Mouse (Mus musculus): ENCODE results near the gene Coil. TPM values are rescaled to one million over a fixed set of nuclear protein-coding genes. Genes with fewer than 3 reads are reported as not detected.

Coil gene
- 9.3 and 9.5 TPM in 2 replicates for polyA plus RNA-seq (2014; fragmentation: Nextera tagmentation; extraction: Ambion mirVana)

DNA sequence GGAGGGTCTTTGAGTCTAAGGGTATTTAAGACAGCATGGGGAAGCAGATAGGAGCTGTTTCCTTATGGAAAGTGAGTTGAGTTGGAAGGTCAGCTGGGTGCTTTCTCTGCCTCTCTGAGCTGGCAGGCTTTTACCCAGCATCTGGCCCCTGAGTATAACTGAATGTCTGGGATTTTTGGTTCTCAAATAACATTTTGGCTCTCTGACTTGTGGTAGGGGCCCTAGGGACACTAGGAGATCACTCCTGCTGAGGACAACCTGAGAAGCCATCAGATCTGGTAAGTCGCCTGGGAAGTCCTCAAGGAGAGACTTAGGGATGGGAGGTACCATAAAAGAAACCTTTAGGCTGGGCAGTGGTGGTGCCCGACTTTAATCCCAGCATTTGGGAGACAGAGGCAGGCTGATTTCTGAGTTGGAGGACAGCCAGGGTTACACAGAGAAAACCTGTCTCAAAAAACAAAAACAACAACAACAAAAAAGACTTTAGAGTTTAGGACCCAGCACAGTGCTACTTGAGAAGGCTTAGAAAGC, at the start of gene Coil:
Coil (plus strand) TSS at position 51 of the 531 bp plus-strand sequence.
- Histone ChIP-seq H3K36me3 (ENCODE audit: control insufficient read depth, insufficient read depth, low read length) (no peaks in the 10 kb centered on the region), H3K27ac (ENCODE audit: low read depth, low read length) (no peak within 1 kb of the TSS), H3K9me3 (ENCODE audit: control insufficient read depth, low read length) (no peaks in the 10 kb centered on the region), H3K4me2 (no peak within 1 kb of the TSS), H3K4me3 (ENCODE audit: low read depth, low read length) (no peak within 1 kb of the TSS), H3K9ac (ENCODE audit: low read depth, low read length) (no peak within 1 kb of the TSS), H3K4me1 (replicated peaks; ENCODE audit: control insufficient read depth, insufficient read depth, low read length) (no peaks in the 10 kb centered on the region; the same call in 1 of the 2 replicates), H3K27me3 (replicated peaks; ENCODE audit: control insufficient read depth, insufficient read depth, low read length) (no peaks in the 10 kb centered on the region)
- no peak for DNase-seq (ENCODE audit: low spot score)
- 24% methylated on average over 2 of the region's 2 CpGs for WGBS
- no peak for ATAC-seq (replicated peaks; ENCODE audit: low FRiP score)

DNA sequence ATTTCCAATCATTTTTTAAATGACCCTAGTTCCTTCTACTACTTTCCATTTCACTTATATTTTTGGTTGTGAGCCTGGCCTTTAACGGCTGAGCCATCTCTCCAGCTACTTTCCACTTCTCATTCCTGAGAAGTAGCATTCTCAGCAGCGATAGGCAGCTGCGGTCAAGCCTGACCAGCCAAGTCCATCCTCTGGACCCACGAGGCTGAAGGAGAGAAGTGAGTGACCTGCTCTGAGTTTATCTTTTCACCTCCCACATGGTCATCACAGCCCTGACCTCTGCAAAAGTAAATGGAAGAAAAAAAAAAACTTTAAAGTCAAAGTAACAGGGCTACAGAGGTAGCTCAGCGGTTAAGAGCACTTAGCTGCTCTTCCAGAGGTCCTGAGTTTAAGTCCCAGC, 43.5 kb upstream of the Coil start:
- WGBS, result 81% methylated on average over 5 of the region's 5 CpGs
- Histone ChIP-seq H3K27ac (ENCODE audit: low read depth, low read length) (no peak overlapping the region), H3K9ac (ENCODE audit: low read depth, low read length) (no peak overlapping the region), H3K9me3 (ENCODE audit: control insufficient read depth, low read length) (no peaks in the 10 kb centered on the region), H3K36me3 (ENCODE audit: control insufficient read depth, insufficient read depth, low read length) (no peaks in the 10 kb centered on the region; the same call in 1 of the 2 replicates), H3K4me3 (ENCODE audit: low read depth, low read length) (no peak overlapping the region), H3K27me3 (replicated peaks; ENCODE audit: control insufficient read depth, insufficient read depth, low read length) (no peaks in the 10 kb centered on the region), H3K4me2 (no peak overlapping the region), H3K4me1 (replicated peaks; ENCODE audit: control insufficient read depth, insufficient read depth, low read length) (no peaks in the 10 kb centered on the region)
- DNase-seq (ENCODE audit: low spot score), result no peak
- ATAC-seq (replicated peaks; ENCODE audit: low FRiP score), result no peak

DNA sequence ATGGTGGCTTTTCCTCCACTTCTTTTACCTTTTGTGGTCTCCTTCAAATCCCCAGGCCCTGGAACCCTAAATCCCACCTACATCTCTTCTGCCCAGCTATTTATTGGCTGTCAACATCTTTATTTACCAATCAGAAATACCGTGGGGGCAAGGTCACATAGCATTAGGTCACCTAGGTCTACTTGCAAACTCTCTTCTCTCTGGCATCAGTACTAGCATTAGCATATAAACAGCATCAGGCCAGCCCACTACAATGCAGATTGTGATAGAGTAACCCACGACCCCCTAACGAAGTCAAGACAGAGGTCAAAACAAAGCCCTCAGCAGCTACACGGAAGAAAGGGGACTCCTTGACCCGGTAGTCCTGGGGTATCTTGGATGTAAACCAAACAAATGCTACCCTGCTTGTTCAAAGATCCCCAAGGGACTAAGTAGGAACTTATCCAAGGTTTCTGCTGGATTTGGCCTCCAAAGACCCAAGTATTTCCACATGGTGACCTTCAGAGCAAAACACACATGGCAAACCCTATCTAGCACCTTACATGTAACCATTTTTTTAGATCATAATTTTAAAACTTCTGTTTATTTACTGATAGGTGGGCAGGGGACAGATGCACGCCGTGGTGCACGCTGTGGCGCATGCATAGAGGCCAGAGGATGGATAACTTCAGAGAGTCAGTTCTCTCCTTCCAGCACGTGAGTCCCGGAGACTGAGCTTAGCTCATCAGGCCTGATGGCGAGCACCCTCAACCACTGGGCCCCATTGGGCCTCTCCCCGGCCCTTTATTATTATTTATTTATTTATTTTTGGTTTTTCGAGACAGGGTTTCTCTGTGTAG, 38.1 kb upstream of the Coil start:
- no peak overlapping the region for H3K4me3 ChIP-seq (ENCODE audit: low read depth, low read length)
- no peaks in the 10 kb centered on the region; the same call in 1 of the 2 replicates for H3K36me3 ChIP-seq (ENCODE audit: control insufficient read depth, insufficient read depth, low read length)
- 87% methylated on average over 14 of the region's 14 CpGs for WGBS
- no peak overlapping the region for H3K9ac ChIP-seq (ENCODE audit: low read depth, low read length)
- no peaks in the 10 kb centered on the region for H3K27me3 ChIP-seq (replicated peaks; ENCODE audit: control insufficient read depth, insufficient read depth, low read length)
- DNase-seq (ENCODE audit: low spot score) (no peak), ATAC-seq (replicated peaks; ENCODE audit: low FRiP score) (no peak)
- no peak overlapping the region for H3K27ac ChIP-seq (ENCODE audit: low read depth, low read length)
- H3K9me3 ChIP-seq (ENCODE audit: control insufficient read depth, low read length), result no peaks in the 10 kb centered on the region
- no peaks in the 10 kb centered on the region for H3K4me1 ChIP-seq (replicated peaks; ENCODE audit: control insufficient read depth, insufficient read depth, low read length)
- no peak overlapping the region for H3K4me2 ChIP-seq

DNA sequence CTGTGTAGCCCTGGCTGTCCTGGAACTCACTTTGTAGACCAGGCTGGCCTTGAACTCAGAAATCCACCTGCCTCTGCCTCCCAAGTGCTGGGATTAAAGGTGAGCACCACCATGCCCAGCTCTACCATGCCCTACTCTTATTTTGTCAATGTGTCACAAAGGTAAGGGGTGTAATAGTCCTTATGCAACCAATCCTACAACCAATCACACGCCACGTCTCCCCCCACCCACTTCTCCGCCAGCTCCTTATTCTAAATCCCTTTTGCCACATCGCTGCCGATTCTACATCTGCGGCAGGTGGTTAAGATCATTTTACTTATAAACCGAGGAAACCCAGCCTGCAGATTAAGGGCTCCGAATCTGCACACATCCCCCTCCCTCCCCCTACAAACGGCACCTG, 37.0 kb upstream of the Coil start:
- no peaks in the 10 kb centered on the region; the same call in 1 of the 2 replicates for H3K36me3 ChIP-seq (ENCODE audit: control insufficient read depth, insufficient read depth, low read length)
- H3K4me3 ChIP-seq (ENCODE audit: low read depth, low read length), result no peak overlapping the region
- no peak overlapping the region for H3K4me2 ChIP-seq
- no peak overlapping the region for H3K27ac ChIP-seq (ENCODE audit: low read depth, low read length)
- H3K27me3 ChIP-seq (replicated peaks; ENCODE audit: control insufficient read depth, insufficient read depth, low read length), result no peaks in the 10 kb centered on the region
- no peaks in the 10 kb centered on the region for H3K9me3 ChIP-seq (ENCODE audit: control insufficient read depth, low read length)
- no peak for ATAC-seq (replicated peaks; ENCODE audit: low FRiP score)
- H3K4me1 ChIP-seq (replicated peaks; ENCODE audit: control insufficient read depth, insufficient read depth, low read length), result no peaks in the 10 kb centered on the region
- DNase-seq (ENCODE audit: low spot score), result no peak
- 91% methylated on average over 9 of the region's 9 CpGs for WGBS
- H3K9ac ChIP-seq (ENCODE audit: low read depth, low read length), result no peak overlapping the region

DNA sequence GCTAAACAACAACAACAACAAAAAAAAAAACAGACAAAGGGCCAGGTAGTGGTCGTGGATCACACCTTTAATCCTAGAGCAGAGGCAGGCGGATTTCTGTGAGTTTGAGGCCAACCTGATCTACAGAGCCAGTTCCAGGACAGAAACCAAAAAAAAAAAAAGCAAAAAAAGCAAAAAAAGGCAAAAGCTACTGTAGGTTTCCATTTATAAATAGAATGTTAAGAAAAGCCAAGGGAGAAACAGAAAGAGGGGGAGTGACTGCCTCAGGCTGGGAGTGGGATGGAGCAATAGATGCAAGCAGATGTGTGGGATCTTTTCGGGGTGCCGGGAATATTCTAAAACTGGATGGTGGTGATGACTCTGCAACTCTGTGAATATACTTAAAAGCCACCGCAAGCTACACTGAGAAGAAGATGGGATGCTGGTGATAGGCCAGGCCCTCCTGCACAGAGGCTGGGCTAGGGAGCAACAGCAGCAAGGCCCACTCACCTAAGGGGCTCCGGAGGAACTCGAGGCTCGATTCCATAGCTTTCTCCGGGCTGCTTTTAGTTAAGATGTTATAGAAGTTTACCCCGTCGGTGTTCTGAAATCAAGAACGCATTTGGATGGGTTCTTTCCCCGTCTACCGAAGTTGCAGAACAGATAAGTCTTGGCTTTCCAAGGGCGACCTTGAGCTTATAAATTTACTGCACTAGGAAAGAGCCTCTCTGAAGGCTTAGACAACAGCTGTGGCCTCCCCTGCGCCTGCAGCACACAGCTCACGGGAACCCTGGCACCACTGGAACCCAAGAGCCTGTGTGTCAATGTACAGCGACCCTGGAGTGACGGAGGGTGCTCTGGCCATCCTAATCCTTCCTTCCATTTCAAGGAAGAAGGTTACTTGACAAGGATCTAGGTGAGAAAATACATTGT, 35.7 kb upstream of the Coil start:
- H3K4me3 ChIP-seq (ENCODE audit: low read depth, low read length), result no peak overlapping the region
- DNase-seq (ENCODE audit: low spot score) (no peak), ATAC-seq (replicated peaks; ENCODE audit: low FRiP score) (no peak)
- H3K4me1 ChIP-seq (replicated peaks; ENCODE audit: control insufficient read depth, insufficient read depth, low read length), result no peaks in the 10 kb centered on the region
- no peaks in the 10 kb centered on the region for H3K36me3 ChIP-seq (ENCODE audit: control insufficient read depth, insufficient read depth, low read length)
- no peaks in the 10 kb centered on the region for H3K27me3 ChIP-seq (replicated peaks; ENCODE audit: control insufficient read depth, insufficient read depth, low read length)
- H3K4me2 ChIP-seq, result no peak overlapping the region
- H3K27ac ChIP-seq (ENCODE audit: low read depth, low read length), result no peak overlapping the region
- H3K9me3 ChIP-seq (ENCODE audit: control insufficient read depth, low read length), result no peaks in the 10 kb centered on the region
- H3K9ac ChIP-seq (ENCODE audit: low read depth, low read length), result no peak overlapping the region
- WGBS, result 85% methylated on average over 19 of the region's 19 CpGs

DNA sequence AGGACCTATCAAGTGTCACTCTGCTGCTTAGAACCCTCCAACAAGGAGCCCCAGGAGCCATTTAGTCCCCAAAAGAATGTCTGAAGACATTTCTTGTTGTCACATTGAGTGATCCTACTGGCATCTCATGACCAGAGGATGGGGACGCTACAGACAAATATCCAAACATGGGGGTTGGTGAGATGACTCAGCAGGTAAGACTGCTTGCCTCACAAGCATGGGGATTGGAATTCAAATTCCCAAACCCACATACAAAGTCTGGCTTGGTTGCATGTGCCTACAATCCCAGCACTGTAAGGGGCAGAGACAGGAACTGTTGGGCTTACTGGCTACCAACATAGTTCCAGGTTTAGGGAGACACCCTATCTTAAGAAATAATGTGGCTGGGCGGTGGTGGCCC, 32.2 kb upstream of the Coil start:
- H3K4me1 ChIP-seq (replicated peaks; ENCODE audit: control insufficient read depth, insufficient read depth, low read length), result no peaks in the 10 kb centered on the region
- no peak overlapping the region for H3K27ac ChIP-seq (ENCODE audit: low read depth, low read length)
- DNase-seq (ENCODE audit: low spot score) (no peak), ATAC-seq (replicated peaks; ENCODE audit: low FRiP score) (no peak)
- no peak overlapping the region for H3K4me2 ChIP-seq
- H3K27me3 ChIP-seq (replicated peaks; ENCODE audit: control insufficient read depth, insufficient read depth, low read length), result no peaks in the 10 kb centered on the region
- H3K4me3 ChIP-seq (ENCODE audit: low read depth, low read length), result no peak overlapping the region
- no peaks in the 10 kb centered on the region for H3K9me3 ChIP-seq (ENCODE audit: control insufficient read depth, low read length)
- no peaks in the 10 kb centered on the region for H3K36me3 ChIP-seq (ENCODE audit: control insufficient read depth, insufficient read depth, low read length)
- no peak overlapping the region for H3K9ac ChIP-seq (ENCODE audit: low read depth, low read length)
- WGBS, result 89% methylated on average over 2 of the region's 2 CpGs

DNA sequence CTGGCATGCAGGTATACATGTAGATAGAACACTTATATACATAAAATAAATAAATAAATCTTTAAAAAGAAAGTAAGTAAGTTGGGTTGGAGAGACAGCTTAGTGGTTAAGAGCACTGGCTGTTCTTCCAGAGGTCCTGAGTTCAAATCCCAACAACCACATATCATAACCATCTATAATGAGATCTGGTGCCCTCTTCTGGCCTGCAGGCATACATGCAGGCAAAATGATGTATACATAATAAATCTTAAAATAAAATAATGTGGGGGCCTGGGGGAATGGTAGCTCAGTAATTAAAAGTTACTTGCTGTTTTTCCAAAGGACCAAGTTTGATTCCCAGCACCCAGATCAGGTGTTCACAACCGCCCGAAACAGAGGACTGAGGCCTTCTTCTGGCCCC, 31.3 kb upstream of the Coil start:
- Histone ChIP-seq H3K4me1 (replicated peaks; ENCODE audit: control insufficient read depth, insufficient read depth, low read length) (no peaks in the 10 kb centered on the region), H3K9ac (ENCODE audit: low read depth, low read length) (no peak overlapping the region), H3K4me3 (ENCODE audit: low read depth, low read length) (no peak overlapping the region), H3K9me3 (ENCODE audit: control insufficient read depth, low read length) (no peaks in the 10 kb centered on the region), H3K36me3 (ENCODE audit: control insufficient read depth, insufficient read depth, low read length) (no peaks in the 10 kb centered on the region), H3K27ac (ENCODE audit: low read depth, low read length) (no peak overlapping the region), H3K4me2 (no peak overlapping the region), H3K27me3 (replicated peaks; ENCODE audit: control insufficient read depth, insufficient read depth, low read length) (no peaks in the 10 kb centered on the region)
- ATAC-seq (replicated peaks; ENCODE audit: low FRiP score) (no peak), DNase-seq (ENCODE audit: low spot score) (no peak)
- WGBS, result 94% methylated on average over 2 of the region's 2 CpGs

DNA sequence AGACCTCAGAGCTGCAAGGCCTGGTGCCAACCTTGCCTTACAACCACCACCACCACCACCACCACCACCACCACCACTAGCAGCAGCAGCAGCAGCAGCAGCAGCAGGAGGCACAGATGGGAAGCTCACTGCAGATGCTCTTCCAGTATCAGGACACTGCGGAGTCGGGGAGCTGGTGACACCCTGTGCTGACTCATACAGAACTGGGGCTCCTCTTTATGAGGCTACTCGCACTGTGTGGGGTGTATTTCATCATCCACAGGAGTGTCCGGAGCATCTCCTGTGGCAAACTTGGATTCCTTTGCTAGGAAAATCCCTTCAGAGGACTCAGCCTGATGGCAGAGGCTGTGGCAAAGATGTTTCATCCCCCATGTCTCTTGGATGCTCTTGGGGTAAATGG, 30.4 kb upstream of the Coil start:
- WGBS, result 78% methylated on average over 4 of the region's 4 CpGs
- no peak for DNase-seq (ENCODE audit: low spot score)
- Histone ChIP-seq H3K4me1 (replicated peaks; ENCODE audit: control insufficient read depth, insufficient read depth, low read length) (no peaks in the 10 kb centered on the region), H3K27ac (ENCODE audit: low read depth, low read length) (no peak overlapping the region), H3K9ac (ENCODE audit: low read depth, low read length) (no peak overlapping the region), H3K27me3 (replicated peaks; ENCODE audit: control insufficient read depth, insufficient read depth, low read length) (no peaks in the 10 kb centered on the region), H3K9me3 (ENCODE audit: control insufficient read depth, low read length) (no peaks in the 10 kb centered on the region), H3K36me3 (ENCODE audit: control insufficient read depth, insufficient read depth, low read length) (no peaks in the 10 kb centered on the region), H3K4me2 (no peak overlapping the region), H3K4me3 (ENCODE audit: low read depth, low read length) (no peak overlapping the region)
- no peak for ATAC-seq (replicated peaks; ENCODE audit: low FRiP score)
